Comparison of ENCODE assay signal across 9 mouse cellular contexts in genomic region chr9:77463861-77464260, GRCm38 (mm10).
DNase-seq lines count a peak whose midpoint lies in the region; ATAC-seq and TF ChIP-seq lines count a peak whose summit lies in the region.
"Had no signal": no experiment of that assay in that cellular context is flagged by ENCODE, and none has a peak within 500 bp of the region (broad histone marks: within the 10 kb centered on the region; RNA-seq: fewer than 3 reads in every experiment).

No protein-coding gene starts in this region.

- no peak overlapping the region for H3K9ac ChIP-seq in hindbrain, embryonic 13.5 days
- H3K9ac ChIP-seq in hindbrain, postnatal 0 days (replicated peaks; ENCODE audit: low read length), result no peak overlapping the region
- H3K9ac ChIP-seq in embryonic facial prominence, embryonic 15.5 days, result no peak overlapping the region
- no peak overlapping the region for H3K9ac ChIP-seq in intestine, embryonic 16.5 days (ENCODE audit: low read depth, low read length)
- H3K9ac ChIP-seq in liver, embryonic 13.5 days, result no peak overlapping the region

- no peak overlapping the region for H3K4me3 ChIP-seq in hindbrain, embryonic 13.5 days
- no peak overlapping the region for H3K4me3 ChIP-seq in hindbrain, postnatal 0 days (ENCODE audit: low read length)
- H3K4me3 ChIP-seq in embryonic facial prominence, embryonic 15.5 days (replicated peaks), result no peak overlapping the region
- H3K4me3 ChIP-seq in intestine, embryonic 16.5 days (ENCODE audit: low read length), result no peak overlapping the region
- H3K4me3 ChIP-seq in liver, embryonic 13.5 days (replicated peaks), result no peak overlapping the region

- ATAC-seq in hindbrain, embryonic 13.5 days (ENCODE audit: low FRiP score), result 0 out of 2 replicates have a peak, but pooled peaks have one; percentile 6
- no peak for ATAC-seq in hindbrain, postnatal 0 days
- no peak for ATAC-seq in embryonic facial prominence, embryonic 15.5 days (ENCODE audit: insufficient number of reproducible peaks, low FRiP score, low TSS enrichment, low read depth)
- ATAC-seq in intestine, embryonic 16.5 days, result 0 out of 2 replicates have a peak, but pooled peaks have one; percentile 47
- peak; percentile 61 for ATAC-seq in liver, embryonic 13.5 days (ENCODE audit: low read depth)

- no peaks in the 10 kb centered on the region for H3K27me3 ChIP-seq in hindbrain, embryonic 13.5 days
- no peaks in the 10 kb centered on the region for H3K27me3 ChIP-seq in hindbrain, postnatal 0 days (ENCODE audit: insufficient read depth, low read length)
- H3K27me3 ChIP-seq in embryonic facial prominence, embryonic 15.5 days, result no peaks in the 10 kb centered on the region
- H3K27me3 ChIP-seq in intestine, embryonic 16.5 days (replicated peaks; ENCODE audit: control insufficient read depth, insufficient read depth, low read length), result no peaks in the 10 kb centered on the region
- H3K27me3 ChIP-seq in liver, embryonic 13.5 days, result no peaks in the 10 kb centered on the region

- H3K4me1 ChIP-seq in hindbrain, embryonic 13.5 days (replicated peaks), result peaks cover 18% of the 10 kb centered on the region
- H3K4me1 ChIP-seq in hindbrain, postnatal 0 days (ENCODE audit: insufficient read depth, low read length), result no peaks in the 10 kb centered on the region
- H3K4me1 ChIP-seq in embryonic facial prominence, embryonic 15.5 days, result peaks cover 18% of the 10 kb centered on the region
- H3K4me1 ChIP-seq in intestine, embryonic 16.5 days (ENCODE audit: control insufficient read depth, insufficient read depth, low read length), result peaks cover 2% of the 10 kb centered on the region; the same call in 1 of the 2 replicates
- peaks cover 16% of the 10 kb centered on the region for H3K4me1 ChIP-seq in liver, embryonic 13.5 days (replicated peaks)

- H3K27ac ChIP-seq in hindbrain, embryonic 13.5 days, result no peak overlapping the region
- H3K27ac ChIP-seq in hindbrain, postnatal 0 days, result no peak overlapping the region
- peak overlapping the region; percentile 69 for H3K27ac ChIP-seq in embryonic facial prominence, embryonic 15.5 days (replicated peaks)
- no peak overlapping the region for H3K27ac ChIP-seq in intestine, embryonic 16.5 days (ENCODE audit: low read length)
- H3K27ac ChIP-seq in liver, embryonic 13.5 days, result no peak overlapping the region

- H3K36me3 ChIP-seq in hindbrain, embryonic 13.5 days, result 0 out of 2 replicates have a peak, but pooled peaks cover 3% of the 10 kb centered on the region
- H3K36me3 ChIP-seq in hindbrain, postnatal 0 days (ENCODE audit: insufficient read depth, low read length), result no peaks in the 10 kb centered on the region
- peaks cover 8% of the 10 kb centered on the region for H3K36me3 ChIP-seq in embryonic facial prominence, embryonic 15.5 days
- no peaks in the 10 kb centered on the region for H3K36me3 ChIP-seq in intestine, embryonic 16.5 days (ENCODE audit: control insufficient read depth, insufficient read depth, low read length)
- H3K36me3 ChIP-seq in liver, embryonic 13.5 days, result no peaks in the 10 kb centered on the region

- H3K9me3 ChIP-seq in hindbrain, embryonic 13.5 days, result no peaks in the 10 kb centered on the region
- no peaks in the 10 kb centered on the region for H3K9me3 ChIP-seq in hindbrain, postnatal 0 days (ENCODE audit: low read length)
- no peaks in the 10 kb centered on the region for H3K9me3 ChIP-seq in embryonic facial prominence, embryonic 15.5 days (replicated peaks)
- no peaks in the 10 kb centered on the region for H3K9me3 ChIP-seq in intestine, embryonic 16.5 days (ENCODE audit: control insufficient read depth, low read length)
- no peaks in the 10 kb centered on the region for H3K9me3 ChIP-seq in liver, embryonic 13.5 days (replicated peaks)

- no peak overlapping the region for H3K4me2 ChIP-seq in hindbrain, embryonic 13.5 days
- H3K4me2 ChIP-seq in hindbrain, postnatal 0 days (ENCODE audit: low read depth, low read length), result no peak overlapping the region
- H3K4me2 ChIP-seq in embryonic facial prominence, embryonic 15.5 days (replicated peaks), result no peak overlapping the region
- H3K4me2 ChIP-seq in intestine, embryonic 16.5 days (ENCODE audit: low read depth, low read length), result no peak overlapping the region
- no peak overlapping the region for H3K4me2 ChIP-seq in liver, embryonic 13.5 days

- no peak for TF ChIP-seq CTCF in hindbrain, postnatal 0 days (IDR thresholded peaks at IDR 0.05; ENCODE audit: low read depth)

- no peak for DNase-seq in hindbrain, postnatal 0 days (ENCODE audit: low spot score)
- DNase-seq in liver, embryonic 13.5 days, result no peak
- no peak for DNase-seq in layer of hippocampus, adult 9-10 months (ENCODE audit: low spot score)
- DNase-seq in cerebellum, postnatal 14 days, result no peak
- DNase-seq in adrenal gland, postnatal 4 days (ENCODE audit: low spot score in 2 of 2), result no peak
- DNase-seq: lung, adult 18-20 months had no signal

- 79% methylated on average over 7 of the region's 7 CpGs for WGBS in hindbrain, embryonic 13.5 days
- WGBS in hindbrain, postnatal 0 days, result 82% methylated on average over 7 of the region's 7 CpGs
- WGBS in embryonic facial prominence, embryonic 15.5 days, result 66% methylated on average over 7 of the region's 7 CpGs
- WGBS in intestine, embryonic 16.5 days, result 78% methylated on average over 7 of the region's 7 CpGs
- WGBS in liver, embryonic 13.5 days (ENCODE audit: insufficient replicate concordance), result 48% methylated on average over 7 of the region's 7 CpGs

Comparison
In these comparisons a context has a peak if more than half of its experiments do, and no peak if none do; other contexts are left out.
1. ATAC-seq: peak in hindbrain, embryonic 13.5 days (single experiment), intestine, embryonic 16.5 days (single experiment) and liver, embryonic 13.5 days (single experiment); none in hindbrain, postnatal 0 days (single experiment) and embryonic facial prominence, embryonic 15.5 days (single experiment).